Mouse (Mus musculus) embryonic facial prominence, embryonic 12.5 days (tissue): ENCODE measurements around the gene Slco6c1. TPM values are rescaled to one million over a fixed set of nuclear protein-coding genes. Genes with fewer than 3 reads are reported as not detected.

Experiments
- ATAC-seq: fragments of 200-750 bp; cut with Nextera tagmentation; 2 replicates; pipeline ENCODE4 v1.8.0; 2017; ENCODE audit not compliant: insufficient number of reproducible peaks, insufficient read depth, low FRiP score, low TSS enrichment
- H3K27ac ChIP-seq: fragments of 300-500 bp; sonication (generic); 2 replicates; pipeline ENCODE4 v1.5.1; 2016; ENCODE audit warnings: mild to moderate bottlenecking
- H3K27me3 ChIP-seq: fragments of 300-500 bp; sonication (generic); 2 replicates; pipeline ENCODE4 v1.6.1; 2016; ENCODE audit warnings: mild to moderate bottlenecking, moderate library complexity
- H3K36me3 ChIP-seq: fragments of 300-500 bp; sonication (generic); 2 replicates; pipeline ENCODE4 v1.6.1; 2016; ENCODE audit warnings: mild to moderate bottlenecking
- H3K4me1 ChIP-seq: fragments of 300-500 bp; sonication (generic); 2 replicates; pipeline ENCODE4 v1.6.1; 2016
- H3K4me2 ChIP-seq: fragments of 300-500 bp; sonication (generic); replicated peaks from 2 replicates; pipeline ENCODE4 v1.6.1; 2016; ENCODE audit warnings: mild to moderate bottlenecking, moderate library complexity
- H3K4me3 ChIP-seq: fragments of 300-500 bp; sonication (generic); 2 replicates; pipeline ENCODE4 v1.5.1; 2016; ENCODE audit warnings: mild to moderate bottlenecking
- H3K9ac ChIP-seq: fragments of 300-500 bp; sonication (generic); 2 replicates; pipeline ENCODE4 v1.6.1; 2016; ENCODE audit warnings: mild to moderate bottlenecking, moderate library complexity
- H3K9me3 ChIP-seq: fragments of 300-500 bp; sonication (generic); 2 replicates; pipeline ENCODE4 v1.6.1; 2016; ENCODE audit warnings: mild to moderate bottlenecking, moderate library complexity
- WGBS: fragments of 180-500 bp; shearing (Covaris S2); methylation state at CpG from one replicate; pipeline ENCODE4 v1.1.7; 2016; 5-methylcytosine and 5-hydroxymethylcytosine counted together
- polyA plus RNA-seq: library from polyadenylated mRNA; unstranded; fragments of >200 nt; fragmentation: Nextera tagmentation; extraction: Ambion mirVana; gene quantifications from 2 replicates; pipeline ENCODE4 v1.2.1, GENCODE M21; 2016

The Slco6c1 gene
- polyA plus RNA-seq: not detected in 2 replicates

GRCm38 (mm10) chr1:97128201-97128600 lies at the start of gene Slco6c1:
Slco6c1 (minus strand) TSS chr1:97128301.
- no peak within 1 kb of the TSS for H3K4me2 ChIP-seq
- H3K4me3 ChIP-seq: no peak within 1 kb of the TSS
- ATAC-seq: no peak
- H3K9me3 ChIP-seq: no peaks in the 10 kb centered on the region
- H3K36me3 ChIP-seq: no peaks in the 10 kb centered on the region
- no peak within 1 kb of the TSS for H3K9ac ChIP-seq
- H3K27ac ChIP-seq: no peak within 1 kb of the TSS
- no peaks in the 10 kb centered on the region for H3K4me1 ChIP-seq
- H3K27me3 ChIP-seq: no peaks in the 10 kb centered on the region
- WGBS: 89% methylated on average over 6 of the region's 6 CpGs

GRCm38 (mm10) chr1:97038982-97039381 lies 89.1 kb downstream of the Slco6c1 start:
- Histone ChIP-seq H3K27ac (no peak overlapping the region), H3K4me2 (no peak overlapping the region), H3K4me3 (no peak overlapping the region), H3K9me3 (no peaks in the 10 kb centered on the region), H3K4me1 (no peaks in the 10 kb centered on the region), H3K27me3 (no peaks in the 10 kb centered on the region), H3K9ac (no peak overlapping the region), H3K36me3 (no peaks in the 10 kb centered on the region)
- 37% methylated on average over 1 of the region's 1 CpGs for WGBS
- no peak for ATAC-seq

GRCm38 (mm10) chr1:97038548-97038947 lies 89.6 kb downstream of the Slco6c1 start:
- WGBS: 13% methylated on average over 2 of the region's 2 CpGs
- Histone ChIP-seq H3K4me3 (no peak overlapping the region), H3K9ac (no peak overlapping the region), H3K4me2 (no peak overlapping the region), H3K27me3 (no peaks in the 10 kb centered on the region), H3K27ac (no peak overlapping the region), H3K9me3 (no peaks in the 10 kb centered on the region), H3K36me3 (no peaks in the 10 kb centered on the region), H3K4me1 (no peaks in the 10 kb centered on the region)
- ATAC-seq: no peak

- H3K4me3 ChIP-seq: no peak overlapping the region
- H3K9ac ChIP-seq: no peak overlapping the region
- ATAC-seq: no peak
- no peak overlapping the region for H3K4me2 ChIP-seq
- no peak overlapping the region for H3K27ac ChIP-seq
- 67% methylated on average over 2 of the region's 2 CpGs for WGBS
- no peaks in the 10 kb centered on the region for H3K9me3 ChIP-seq
- no peaks in the 10 kb centered on the region for H3K4me1 ChIP-seq
- no peaks in the 10 kb centered on the region for H3K27me3 ChIP-seq
- H3K36me3 ChIP-seq: no peaks in the 10 kb centered on the region
Observed at GRCm38 (mm10) chr1:97037955-97038354, 90.1 kb downstream of the Slco6c1 start.

- no peak for ATAC-seq
- Histone ChIP-seq H3K9ac (no peak overlapping the region), H3K27ac (no peak overlapping the region), H3K27me3 (no peaks in the 10 kb centered on the region), H3K4me1 (no peaks in the 10 kb centered on the region), H3K9me3 (no peaks in the 10 kb centered on the region), H3K4me3 (no peak overlapping the region), H3K4me2 (no peak overlapping the region), H3K36me3 (no peaks in the 10 kb centered on the region)
- 68% methylated on average over 2 of the region's 2 CpGs for WGBS
Observed at GRCm38 (mm10) chr1:97021388-97021787, 106.7 kb downstream of the Slco6c1 start.

- no peak for ATAC-seq
- 54% methylated on average over 1 of the region's 1 CpGs for WGBS
- Histone ChIP-seq H3K27ac (no peak overlapping the region), H3K4me2 (no peak overlapping the region), H3K4me3 (no peak overlapping the region), H3K27me3 (no peaks in the 10 kb centered on the region), H3K4me1 (no peaks in the 10 kb centered on the region), H3K9ac (no peak overlapping the region), H3K36me3 (no peaks in the 10 kb centered on the region), H3K9me3 (no peaks in the 10 kb centered on the region)
Observed at GRCm38 (mm10) chr1:97019404-97019803, 108.7 kb downstream of the Slco6c1 start.

GRCm38 (mm10) chr1:97018978-97019377 lies 109.1 kb downstream of the Slco6c1 start:
- Histone ChIP-seq H3K4me3 (no peak overlapping the region), H3K4me1 (no peaks in the 10 kb centered on the region), H3K27me3 (no peaks in the 10 kb centered on the region), H3K36me3 (no peaks in the 10 kb centered on the region), H3K9ac (no peak overlapping the region), H3K27ac (no peak overlapping the region), H3K4me2 (no peak overlapping the region), H3K9me3 (no peaks in the 10 kb centered on the region)
- no peak for ATAC-seq
